Mouse (Mus musculus): ENCODE data around the gene Odf3l1. TPM values are rescaled to one million over a fixed set of nuclear protein-coding genes. Genes with fewer than 3 reads are reported as not detected.

Gene Odf3l1
- polyA plus RNA-seq, 1 experiment from 2014 or later = not detected

- Histone ChIP-seq H3K9me3 (ENCODE audit: control insufficient read depth, low read length) (no peaks in the 10 kb centered on the region), H3K4me3 (ENCODE audit: low read depth, low read length) (no peak overlapping the region), H3K27me3 (ENCODE audit: control insufficient read depth, insufficient read depth, low read length) (no peaks in the 10 kb centered on the region), H3K27ac (ENCODE audit: low read depth, low read length) (no peak overlapping the region), H3K4me2 (ENCODE audit: low read depth, low read length, severe bottlenecking) (no peak overlapping the region), H3K9ac (ENCODE audit: low read length) (no peak overlapping the region), H3K4me1 (replicated peaks; ENCODE audit: control insufficient read depth, insufficient read depth, low read length) (no peaks in the 10 kb centered on the region), H3K36me3 (ENCODE audit: control insufficient read depth, insufficient read depth, low read length) (no peaks in the 10 kb centered on the region)
- no peak for ATAC-seq (replicated peaks; ENCODE audit: low FRiP score)
- DNase-seq (ENCODE audit: low spot score) = no peak
- WGBS = 73% methylated on average over 5 of the region's 5 CpGs
These were observed 12.8 kb upstream of the Odf3l1 start for GRCm38 (mm10) chr9:56877284-56877683.

GRCm38 (mm10) chr9:56876784-56877183 lies 12.3 kb upstream of the Odf3l1 start:
- Histone ChIP-seq H3K9ac (ENCODE audit: low read length) (no peak overlapping the region), H3K36me3 (ENCODE audit: control insufficient read depth, insufficient read depth, low read length) (no peaks in the 10 kb centered on the region), H3K4me2 (ENCODE audit: low read depth, low read length, severe bottlenecking) (no peak overlapping the region), H3K9me3 (ENCODE audit: control insufficient read depth, low read length) (no peaks in the 10 kb centered on the region), H3K27ac (ENCODE audit: low read depth, low read length) (no peak overlapping the region), H3K4me1 (replicated peaks; ENCODE audit: control insufficient read depth, insufficient read depth, low read length) (no peaks in the 10 kb centered on the region), H3K4me3 (ENCODE audit: low read depth, low read length) (no peak overlapping the region), H3K27me3 (ENCODE audit: control insufficient read depth, insufficient read depth, low read length) (no peaks in the 10 kb centered on the region)
- 63% methylated on average over 9 of the region's 9 CpGs for WGBS
- DNase-seq (ENCODE audit: low spot score) (no peak), ATAC-seq (replicated peaks; ENCODE audit: low FRiP score) (no peak)

- H3K4me2 ChIP-seq (ENCODE audit: low read depth, low read length, severe bottlenecking) = no peak overlapping the region
- 0 out of 2 replicates have a peak, but pooled peaks cover 3% of the 10 kb centered on the region for H3K4me1 ChIP-seq (replicated peaks; ENCODE audit: control insufficient read depth, insufficient read depth, low read length)
- H3K27ac ChIP-seq (ENCODE audit: low read depth, low read length) = no peak overlapping the region
- H3K36me3 ChIP-seq (ENCODE audit: control insufficient read depth, insufficient read depth, low read length) = no peaks in the 10 kb centered on the region
- no peak overlapping the region for H3K9ac ChIP-seq (ENCODE audit: low read length)
- no peak overlapping the region for H3K4me3 ChIP-seq (ENCODE audit: low read depth, low read length)
- no peak for ATAC-seq (replicated peaks; ENCODE audit: low FRiP score)
- no peaks in the 10 kb centered on the region for H3K9me3 ChIP-seq (ENCODE audit: control insufficient read depth, low read length)
- no peak for DNase-seq (ENCODE audit: low spot score)
- WGBS = 62% methylated on average over 1 of the region's 1 CpGs
- H3K27me3 ChIP-seq (ENCODE audit: control insufficient read depth, insufficient read depth, low read length) = no peaks in the 10 kb centered on the region
These were observed 8.6 kb upstream of the Odf3l1 start for GRCm38 (mm10) chr9:56873097-56873496.

DNA sequence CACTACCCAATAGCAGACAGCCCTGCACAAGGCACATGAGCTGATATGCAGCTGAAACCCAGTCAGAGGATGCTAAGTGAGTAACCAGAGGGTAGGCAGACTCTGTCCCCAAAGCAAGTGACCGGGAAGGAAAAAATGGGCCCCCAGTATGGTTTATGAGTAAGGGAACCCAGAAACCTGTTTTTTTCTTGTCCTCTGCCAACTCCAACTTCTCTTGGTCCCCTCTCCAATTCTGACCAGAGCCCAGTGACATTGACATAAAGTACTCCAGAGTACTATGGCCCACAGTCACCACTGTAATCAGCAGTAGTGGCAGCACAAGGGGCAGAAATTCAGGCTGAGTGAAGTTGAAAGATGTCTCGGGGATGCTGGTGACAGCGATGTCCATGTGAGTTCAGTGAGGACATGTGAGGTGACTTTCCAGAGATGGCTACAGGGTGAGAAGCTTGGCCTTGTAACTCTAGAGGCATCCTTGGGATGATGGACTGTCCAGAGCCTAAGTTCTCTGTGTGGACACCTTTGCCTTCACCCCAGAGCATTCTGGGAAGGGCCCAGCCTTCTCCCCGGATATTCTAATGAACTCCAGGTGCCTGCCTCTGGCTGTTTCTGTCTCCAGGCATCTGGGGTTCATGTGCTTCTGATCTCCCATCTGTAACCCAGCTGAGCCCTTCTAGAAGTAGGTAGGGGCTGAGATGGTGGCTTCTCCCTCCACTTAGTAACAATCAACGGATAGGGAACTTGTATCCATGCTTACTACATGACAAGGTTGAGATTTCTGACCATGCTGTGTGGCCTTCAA lies 7.8 kb upstream of the Odf3l1 start:
- 81% methylated on average over 5 of the region's 5 CpGs for WGBS
- no peaks in the 10 kb centered on the region for H3K27me3 ChIP-seq (ENCODE audit: control insufficient read depth, insufficient read depth, low read length)
- no peak for ATAC-seq (replicated peaks; ENCODE audit: low FRiP score)
- H3K4me1 ChIP-seq (replicated peaks; ENCODE audit: control insufficient read depth, insufficient read depth, low read length) = 0 out of 2 replicates have a peak, but pooled peaks cover 4% of the 10 kb centered on the region
- no peaks in the 10 kb centered on the region for H3K36me3 ChIP-seq (ENCODE audit: control insufficient read depth, insufficient read depth, low read length)
- H3K4me3 ChIP-seq (ENCODE audit: low read depth, low read length) = no peak overlapping the region
- H3K9ac ChIP-seq (ENCODE audit: low read length) = no peak overlapping the region
- DNase-seq (ENCODE audit: low spot score) = no peak
- H3K9me3 ChIP-seq (ENCODE audit: control insufficient read depth, low read length) = no peaks in the 10 kb centered on the region
- no peak overlapping the region for H3K4me2 ChIP-seq (ENCODE audit: low read depth, low read length, severe bottlenecking)
- H3K27ac ChIP-seq (ENCODE audit: low read depth, low read length) = no peak overlapping the region

DNA sequence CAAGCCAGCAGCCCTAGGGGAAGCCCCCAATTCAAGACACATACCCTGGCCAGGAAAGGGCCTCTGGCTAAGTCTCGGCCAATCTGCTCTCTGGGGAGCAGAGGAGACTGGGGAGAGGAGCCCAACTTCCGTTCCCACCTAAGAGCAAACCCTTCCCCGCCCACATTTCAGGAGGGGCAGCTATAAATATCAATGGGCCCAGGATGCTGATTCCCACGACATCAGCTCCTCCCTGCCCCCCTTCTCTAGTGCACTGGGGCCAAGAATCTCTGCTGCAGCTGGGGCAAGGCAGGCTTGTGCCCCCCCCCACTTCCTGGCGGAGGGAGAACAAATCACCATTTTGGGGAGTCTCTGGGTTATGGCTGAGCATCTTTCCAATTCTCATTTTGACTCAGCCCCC lies 6.7 kb upstream of the Odf3l1 start:
- WGBS = 62% methylated on average over 5 of the region's 5 CpGs
- no peak for ATAC-seq (replicated peaks; ENCODE audit: low FRiP score)
- Histone ChIP-seq H3K4me1 (replicated peaks; ENCODE audit: control insufficient read depth, insufficient read depth, low read length) (0 out of 2 replicates have a peak, but pooled peaks cover 4% of the 10 kb centered on the region), H3K27me3 (ENCODE audit: control insufficient read depth, insufficient read depth, low read length) (no peaks in the 10 kb centered on the region), H3K36me3 (ENCODE audit: control insufficient read depth, insufficient read depth, low read length) (no peaks in the 10 kb centered on the region), H3K9ac (ENCODE audit: low read length) (no peak overlapping the region), H3K4me2 (ENCODE audit: low read depth, low read length, severe bottlenecking) (no peak overlapping the region), H3K4me3 (ENCODE audit: low read depth, low read length) (no peak overlapping the region), H3K27ac (ENCODE audit: low read depth, low read length) (no peak overlapping the region), H3K9me3 (ENCODE audit: control insufficient read depth, low read length) (no peaks in the 10 kb centered on the region)
- no peak for DNase-seq (ENCODE audit: low spot score)

DNA sequence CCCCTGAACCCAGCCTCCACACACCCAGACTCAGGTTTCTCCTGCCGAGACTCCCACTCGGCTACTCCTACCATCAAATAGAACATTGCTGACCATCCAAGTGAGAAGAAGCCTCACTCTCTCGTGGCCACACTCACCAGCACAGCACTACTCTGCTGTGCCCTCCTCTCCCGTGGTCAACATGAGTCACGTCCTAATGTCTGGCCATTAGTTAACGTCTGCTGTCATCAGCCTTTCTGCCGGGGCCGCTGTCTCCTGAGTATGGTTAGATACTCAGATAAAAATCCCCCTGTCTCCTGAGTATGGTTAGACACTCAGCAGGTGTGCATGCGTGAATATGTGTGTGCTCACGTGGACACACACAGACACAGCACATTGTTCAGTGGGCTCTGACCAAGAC lies 6.3 kb upstream of the Odf3l1 start:
- Histone ChIP-seq H3K4me3 (ENCODE audit: low read depth, low read length) (no peak overlapping the region), H3K36me3 (ENCODE audit: control insufficient read depth, insufficient read depth, low read length) (no peaks in the 10 kb centered on the region), H3K4me2 (ENCODE audit: low read depth, low read length, severe bottlenecking) (no peak overlapping the region), H3K4me1 (replicated peaks; ENCODE audit: control insufficient read depth, insufficient read depth, low read length) (0 out of 2 replicates have a peak, but pooled peaks cover 4% of the 10 kb centered on the region), H3K9ac (ENCODE audit: low read length) (no peak overlapping the region), H3K27ac (ENCODE audit: low read depth, low read length) (no peak overlapping the region), H3K27me3 (ENCODE audit: control insufficient read depth, insufficient read depth, low read length) (peaks cover 1% of the 10 kb centered on the region; the same call in 1 of the 2 replicates), H3K9me3 (ENCODE audit: control insufficient read depth, low read length) (no peaks in the 10 kb centered on the region)
- ATAC-seq (replicated peaks; ENCODE audit: low FRiP score) (no peak), DNase-seq (ENCODE audit: low spot score) (no peak)
- 80% methylated on average over 10 of the region's 10 CpGs for WGBS

DNA sequence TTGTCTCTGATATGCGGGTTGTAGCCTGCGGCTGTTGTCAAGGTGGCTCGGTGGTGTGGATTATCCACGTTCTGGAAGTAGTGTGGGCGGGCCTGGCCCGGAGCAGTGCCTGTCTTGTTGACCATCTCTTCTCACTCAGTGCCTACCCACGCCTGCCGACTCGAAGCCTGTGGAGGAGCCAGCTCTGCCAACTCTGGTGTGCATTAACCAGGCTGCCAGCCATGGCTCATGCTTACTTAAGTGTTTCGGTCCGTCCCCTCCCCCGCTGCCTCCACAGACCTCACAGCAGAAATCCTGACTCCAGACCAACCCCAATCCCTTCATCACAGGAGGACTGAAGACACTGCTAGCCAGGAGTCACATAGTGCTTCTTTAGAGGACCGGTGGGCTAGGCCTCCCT lies 5.1 kb upstream of the Odf3l1 start:
- Histone ChIP-seq H3K36me3 (ENCODE audit: control insufficient read depth, insufficient read depth, low read length) (no peaks in the 10 kb centered on the region), H3K27me3 (ENCODE audit: control insufficient read depth, insufficient read depth, low read length) (peaks cover 2% of the 10 kb centered on the region; the same call in 1 of the 2 replicates), H3K4me1 (replicated peaks; ENCODE audit: control insufficient read depth, insufficient read depth, low read length) (0 out of 2 replicates have a peak, but pooled peaks cover 4% of the 10 kb centered on the region), H3K4me3 (ENCODE audit: low read depth, low read length) (no peak overlapping the region), H3K9ac (ENCODE audit: low read length) (no peak overlapping the region), H3K9me3 (ENCODE audit: control insufficient read depth, low read length) (no peaks in the 10 kb centered on the region), H3K27ac (ENCODE audit: low read depth, low read length) (no peak overlapping the region), H3K4me2 (ENCODE audit: low read depth, low read length, severe bottlenecking) (no peak overlapping the region)
- DNase-seq (ENCODE audit: low spot score) (no peak), ATAC-seq (replicated peaks; ENCODE audit: low FRiP score) (no peak)
- WGBS = 80% methylated on average over 13 of the region's 13 CpGs

GRCm38 (mm10) chr9:56868292-56868691 lies 3.8 kb upstream of the Odf3l1 start:
- ATAC-seq (replicated peaks; ENCODE audit: low FRiP score) = no peak
- WGBS = 43% methylated on average over 6 of the region's 6 CpGs
- H3K36me3 ChIP-seq (ENCODE audit: control insufficient read depth, insufficient read depth, low read length) = no peaks in the 10 kb centered on the region
- no peak for DNase-seq (ENCODE audit: low spot score)
- H3K9ac ChIP-seq (ENCODE audit: low read length) = no peak overlapping the region
- H3K27ac ChIP-seq (ENCODE audit: low read depth, low read length) = no peak overlapping the region
- H3K27me3 ChIP-seq (ENCODE audit: control insufficient read depth, insufficient read depth, low read length) = peaks cover 2% of the 10 kb centered on the region; the same call in 1 of the 2 replicates
- H3K4me1 ChIP-seq (replicated peaks; ENCODE audit: control insufficient read depth, insufficient read depth, low read length) = 0 out of 2 replicates have a peak, but pooled peaks cover 4% of the 10 kb centered on the region
- H3K4me3 ChIP-seq (ENCODE audit: low read depth, low read length) = no peak overlapping the region
- no peak overlapping the region for H3K4me2 ChIP-seq (ENCODE audit: low read depth, low read length, severe bottlenecking)
- H3K9me3 ChIP-seq (ENCODE audit: control insufficient read depth, low read length) = no peaks in the 10 kb centered on the region

DNA sequence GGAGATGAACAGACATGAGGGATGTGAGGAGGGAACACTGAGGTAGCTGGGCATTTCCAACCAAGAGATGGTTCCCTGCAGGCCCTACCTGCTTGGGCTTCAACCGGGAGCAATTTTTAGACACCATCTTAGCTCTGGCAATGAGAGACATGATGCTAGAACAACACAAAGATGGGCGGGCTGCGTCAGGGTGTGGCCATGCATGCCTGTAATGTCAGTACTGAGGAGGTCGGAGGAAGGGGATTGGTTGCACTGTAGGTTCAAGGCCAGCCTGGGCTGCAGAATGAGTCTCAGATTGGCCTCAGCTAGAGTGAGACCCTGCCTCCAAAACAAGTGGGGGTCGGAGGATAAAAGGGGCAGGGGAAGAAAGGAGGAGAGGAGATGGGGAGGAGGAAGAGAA lies 2.0 kb upstream of the Odf3l1 start:
- DNase-seq (ENCODE audit: low spot score) (no peak), ATAC-seq (replicated peaks; ENCODE audit: low FRiP score) (no peak)
- H3K4me3 ChIP-seq (ENCODE audit: low read depth, low read length) = no peak overlapping the region
- no peaks in the 10 kb centered on the region for H3K9me3 ChIP-seq (ENCODE audit: control insufficient read depth, low read length)
- H3K9ac ChIP-seq (ENCODE audit: low read length) = no peak overlapping the region
- H3K4me2 ChIP-seq (ENCODE audit: low read depth, low read length, severe bottlenecking) = no peak overlapping the region
- no peaks in the 10 kb centered on the region for H3K36me3 ChIP-seq (ENCODE audit: control insufficient read depth, insufficient read depth, low read length)
- H3K4me1 ChIP-seq (replicated peaks; ENCODE audit: control insufficient read depth, insufficient read depth, low read length) = 0 out of 2 replicates have a peak, but pooled peaks cover 4% of the 10 kb centered on the region
- H3K27me3 ChIP-seq (ENCODE audit: control insufficient read depth, insufficient read depth, low read length) = peaks cover 2% of the 10 kb centered on the region; the same call in 1 of the 2 replicates
- no peak overlapping the region for H3K27ac ChIP-seq (ENCODE audit: low read depth, low read length)
- 84% methylated on average over 5 of the region's 5 CpGs for WGBS
